Mouse (Mus musculus): ENCODE results near the gene Zbtb21. TPM values are rescaled to one million over a fixed set of nuclear protein-coding genes. Genes with fewer than 3 reads are reported as not detected.

Zbtb21 gene
- polyA plus RNA-seq, 1 experiment, result 13.8 TPM

DNA sequence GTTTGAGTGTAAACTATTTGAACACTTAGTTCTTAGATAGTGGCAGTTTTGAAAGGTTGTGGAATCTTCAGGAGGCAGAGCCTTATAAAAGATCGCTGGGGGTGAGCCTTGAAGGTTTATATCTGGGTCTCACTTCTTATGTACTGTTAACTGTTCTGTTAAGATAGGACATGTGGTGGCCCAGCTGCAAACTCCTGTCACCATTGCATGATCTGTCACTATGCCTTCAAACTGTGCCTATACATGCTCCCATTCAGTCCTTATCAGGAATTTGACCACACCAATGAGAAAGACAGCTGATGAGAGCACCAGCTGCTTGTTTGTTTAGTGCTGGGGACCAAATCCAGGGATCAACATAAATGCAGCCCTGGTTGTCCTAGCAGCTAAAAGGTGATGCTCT lies 14.9 kb upstream of the Zbtb21 start:
- no peaks in the 10 kb centered on the region; the same call in 1 of the 2 replicates for H3K4me1 ChIP-seq (ENCODE audit: control insufficient read depth, insufficient read depth, low read length)
- H3K4me3 ChIP-seq (ENCODE audit: insufficient read depth, low read length), result no peak overlapping the region
- TF ChIP-seq POLR2A (IDR thresholded peaks at IDR 0.05; ENCODE audit: borderline replicate concordance, low read depth, low read length), result no peak
- TF ChIP-seq CTCF (IDR thresholded peaks at IDR 0.05; ENCODE audit: low read depth, low read length), result no peak
- H3K27ac ChIP-seq (ENCODE audit: insufficient read depth, low read depth, low read length), result no peak overlapping the region

DNA sequence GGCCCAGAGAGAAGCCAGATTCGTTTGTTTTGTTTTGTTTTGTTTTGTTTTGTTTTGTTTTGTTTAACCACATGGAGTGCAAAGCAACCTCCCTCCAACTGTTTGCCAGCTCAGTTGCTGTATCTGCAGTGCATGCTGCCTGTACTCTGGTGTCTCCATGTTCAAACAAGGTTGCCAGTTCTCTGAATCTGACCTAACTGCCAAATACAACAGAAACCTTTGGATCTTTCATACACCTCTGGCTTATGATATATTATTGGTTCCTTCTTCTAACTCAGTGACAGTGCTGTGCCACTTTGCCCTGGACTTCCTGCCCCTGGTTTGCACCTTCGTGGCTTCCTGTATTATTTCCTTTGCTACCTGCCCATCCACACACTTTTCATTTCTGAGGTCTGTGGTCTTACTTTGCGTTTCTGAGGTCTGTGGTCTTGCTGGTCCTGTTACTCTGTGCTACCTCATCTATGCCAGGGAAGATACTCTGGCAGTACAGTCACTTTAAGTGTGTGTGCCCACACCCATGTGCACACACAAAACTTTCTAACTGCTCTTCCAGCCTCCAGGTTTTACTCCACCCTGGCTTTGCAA lies 1.6 kb upstream of the Zbtb21 start:
- H3K4me3 ChIP-seq (ENCODE audit: insufficient read depth, low read length), result no peak overlapping the region
- H3K4me1 ChIP-seq (ENCODE audit: control insufficient read depth, insufficient read depth, low read length), result peaks cover 6% of the 10 kb centered on the region
- H3K27ac ChIP-seq (ENCODE audit: insufficient read depth, low read depth, low read length), result no peak overlapping the region
- TF ChIP-seq POLR2A (IDR thresholded peaks at IDR 0.05; ENCODE audit: borderline replicate concordance, low read depth, low read length) (no peak), CTCF (IDR thresholded peaks at IDR 0.05; ENCODE audit: low read depth, low read length) (no peak)

- Histone ChIP-seq H3K4me3 (ENCODE audit: insufficient read depth, low read length) (peak overlapping the region; percentile 84), H3K4me1 (ENCODE audit: control insufficient read depth, insufficient read depth, low read length) (peaks cover 14% of the 10 kb centered on the region), H3K27ac (ENCODE audit: insufficient read depth, low read depth, low read length) (peak overlapping the region; percentile 81)
- TF ChIP-seq CTCF (IDR thresholded peaks at IDR 0.05; ENCODE audit: low read depth, low read length) (no peak), POLR2A (IDR thresholded peaks at IDR 0.05; ENCODE audit: borderline replicate concordance, low read depth, low read length) (no peak)
These were observed 856 bp downstream of the Zbtb21 start for GRCm38 (mm10) chr16:97961381-97962150.

DNA sequence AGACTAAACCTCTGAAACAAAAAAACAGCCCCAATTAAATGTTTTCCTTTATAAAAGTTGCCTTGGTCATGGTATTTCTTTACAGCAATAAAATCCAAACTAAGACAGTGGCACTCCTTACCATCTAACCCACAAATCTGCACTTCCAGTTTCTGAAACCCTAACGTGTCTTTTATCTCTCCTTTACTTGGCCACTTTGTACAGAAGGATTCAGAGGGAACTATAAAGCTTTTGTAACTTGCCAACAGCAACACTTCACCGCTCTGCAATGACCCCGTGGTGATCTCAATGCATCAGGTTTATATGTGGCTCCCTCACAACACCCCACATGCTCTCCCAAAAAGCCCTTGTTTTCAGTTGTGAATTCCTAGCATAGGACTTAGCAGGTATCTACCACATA lies 2.1 kb downstream of the Zbtb21 start:
- TF ChIP-seq CTCF (IDR thresholded peaks at IDR 0.05; ENCODE audit: low read depth, low read length), result no peak
- TF ChIP-seq POLR2A (IDR thresholded peaks at IDR 0.05; ENCODE audit: borderline replicate concordance, low read depth, low read length), result no peak
- H3K4me1 ChIP-seq (ENCODE audit: control insufficient read depth, insufficient read depth, low read length), result peaks cover 18% of the 10 kb centered on the region
- peak overlapping the region; percentile 29; the same call in 1 of the 2 replicates for H3K27ac ChIP-seq (ENCODE audit: insufficient read depth, low read depth, low read length)
- H3K4me3 ChIP-seq (ENCODE audit: insufficient read depth, low read length), result no peak overlapping the region

- Histone ChIP-seq H3K4me1 (ENCODE audit: control insufficient read depth, insufficient read depth, low read length) (peaks cover 30% of the 10 kb centered on the region), H3K27ac (ENCODE audit: insufficient read depth, low read depth, low read length) (no peak overlapping the region), H3K4me3 (ENCODE audit: insufficient read depth, low read length) (no peak overlapping the region)
- TF ChIP-seq CTCF (IDR thresholded peaks at IDR 0.05; ENCODE audit: low read depth, low read length) (no peak), POLR2A (IDR thresholded peaks at IDR 0.05; ENCODE audit: borderline replicate concordance, low read depth, low read length) (no peak)
These were observed 3.9 kb downstream of the Zbtb21 start for GRCm38 (mm10) chr16:97958401-97958973.

DNA sequence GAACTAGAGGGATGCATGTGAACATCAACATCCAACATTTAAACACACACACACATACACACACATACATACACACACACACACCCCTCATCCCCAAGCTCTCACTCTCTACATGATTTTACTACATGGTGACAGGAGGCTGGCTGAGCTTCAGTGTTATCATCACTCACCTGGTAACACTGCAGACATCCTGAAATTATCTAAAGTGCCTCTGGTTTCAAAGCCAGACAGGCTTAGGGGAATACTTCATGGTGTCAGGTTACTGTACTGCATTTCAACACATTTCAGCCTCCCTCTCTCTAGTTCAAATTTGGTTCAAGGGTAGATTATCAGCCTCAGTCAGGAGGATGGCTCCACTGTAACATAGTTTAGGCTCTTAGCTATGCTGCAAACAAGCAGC lies 4.8 kb downstream of the Zbtb21 start:
- TF ChIP-seq POLR2A (IDR thresholded peaks at IDR 0.05; ENCODE audit: borderline replicate concordance, low read depth, low read length) (no peak), CTCF (IDR thresholded peaks at IDR 0.05; ENCODE audit: low read depth, low read length) (no peak)
- Histone ChIP-seq H3K27ac (ENCODE audit: insufficient read depth, low read depth, low read length) (no peak overlapping the region), H3K4me1 (ENCODE audit: control insufficient read depth, insufficient read depth, low read length) (peaks cover 30% of the 10 kb centered on the region), H3K4me3 (ENCODE audit: insufficient read depth, low read length) (no peak overlapping the region)

DNA sequence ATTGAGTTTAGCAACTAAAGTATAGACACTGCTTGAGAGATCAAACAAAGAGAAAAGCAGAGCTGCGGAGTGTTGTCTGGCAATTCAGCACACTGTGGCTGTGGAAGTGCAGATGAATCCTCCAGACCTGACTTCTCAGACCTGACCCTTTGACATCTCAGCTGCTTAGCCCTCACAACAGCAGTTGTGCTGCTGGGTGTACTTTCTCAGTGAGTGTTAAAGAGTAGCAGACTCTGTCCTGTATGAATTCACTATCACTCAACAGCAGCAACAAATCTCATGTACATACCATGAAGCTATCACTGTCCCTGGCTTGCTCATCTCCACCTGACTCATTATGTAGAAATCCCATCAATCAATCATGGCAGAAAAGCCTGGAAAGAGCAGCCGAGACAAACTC lies 6.4 kb downstream of the Zbtb21 start:
- H3K27ac ChIP-seq (ENCODE audit: insufficient read depth, low read depth, low read length), result no peak overlapping the region
- TF ChIP-seq CTCF (IDR thresholded peaks at IDR 0.05; ENCODE audit: low read depth, low read length) (no peak), POLR2A (IDR thresholded peaks at IDR 0.05; ENCODE audit: borderline replicate concordance, low read depth, low read length) (no peak)
- no peak overlapping the region for H3K4me3 ChIP-seq (ENCODE audit: insufficient read depth, low read length)
- H3K4me1 ChIP-seq (ENCODE audit: control insufficient read depth, insufficient read depth, low read length), result peaks cover 30% of the 10 kb centered on the region

GRCm38 (mm10) chr16:97953300-97953699 lies 9.1 kb downstream of the Zbtb21 start:
- no peak for TF ChIP-seq POLR2A (IDR thresholded peaks at IDR 0.05; ENCODE audit: borderline replicate concordance, low read depth, low read length)
- TF ChIP-seq CTCF (IDR thresholded peaks at IDR 0.05; ENCODE audit: low read depth, low read length), result no peak
- Histone ChIP-seq H3K4me3 (ENCODE audit: insufficient read depth, low read length) (no peak overlapping the region), H3K4me1 (ENCODE audit: control insufficient read depth, insufficient read depth, low read length) (peaks cover 24% of the 10 kb centered on the region), H3K27ac (ENCODE audit: insufficient read depth, low read depth, low read length) (no peak overlapping the region)

- Histone ChIP-seq H3K27ac (ENCODE audit: insufficient read depth, low read depth, low read length) (no peak overlapping the region), H3K4me3 (ENCODE audit: insufficient read depth, low read length) (no peak overlapping the region), H3K4me1 (ENCODE audit: control insufficient read depth, insufficient read depth, low read length) (peaks cover 22% of the 10 kb centered on the region)
- TF ChIP-seq POLR2A (IDR thresholded peaks at IDR 0.05; ENCODE audit: borderline replicate concordance, low read depth, low read length) (no peak), CTCF (IDR thresholded peaks at IDR 0.05; ENCODE audit: low read depth, low read length) (no peak)
These were observed 9.6 kb downstream of the Zbtb21 start for GRCm38 (mm10) chr16:97952801-97953200.

GRCm38 (mm10) chr16:97952371-97952770 lies 10.1 kb downstream of the Zbtb21 start:
- no peak for TF ChIP-seq CTCF (IDR thresholded peaks at IDR 0.05; ENCODE audit: low read depth, low read length)
- no peak for TF ChIP-seq POLR2A (IDR thresholded peaks at IDR 0.05; ENCODE audit: borderline replicate concordance, low read depth, low read length)
- Histone ChIP-seq H3K27ac (ENCODE audit: insufficient read depth, low read depth, low read length) (no peak overlapping the region), H3K4me3 (ENCODE audit: insufficient read depth, low read length) (no peak overlapping the region), H3K4me1 (ENCODE audit: control insufficient read depth, insufficient read depth, low read length) (peaks cover 19% of the 10 kb centered on the region)

All from bone marrow macrophage, adult 2 months (primary cell).